Mouse (Mus musculus) heart, embryonic 16.5 days (tissue): Measurements from ENCODE around the gene B4galt1. TPM values are rescaled to one million over a fixed set of nuclear protein-coding genes. Genes with fewer than 3 reads are reported as not detected.

Source experiments
- ATAC-seq: fragments of 200-750 bp; cut with Nextera tagmentation; replicated peaks from 2 replicates; pipeline ENCODE4 v1.8.0; 2017; ENCODE audit warnings: moderate number of reproducible peaks; ENCODE audit not compliant: insufficient read depth, low FRiP score; ENCODE audit errors: extremely low read depth
- H3K27ac ChIP-seq: fragments of 300-500 bp; sonication (generic); 2 replicates; pipeline ENCODE4 v1.5.1; 2014; ENCODE audit warnings: mild to moderate bottlenecking, low read length, control low read depth, moderate library complexity
- H3K27me3 ChIP-seq: fragments of 300-500 bp; sonication (generic); 2 replicates; pipeline ENCODE4 v1.6.1; 2014; ENCODE audit warnings: low read length, mixed read lengths; ENCODE audit not compliant: control insufficient read depth, insufficient read depth
- H3K36me3 ChIP-seq: fragments of 300-500 bp; sonication (generic); 2 replicates; pipeline ENCODE4 v1.6.1; 2014; ENCODE audit not compliant: control insufficient read depth, insufficient read depth
- H3K4me1 ChIP-seq: fragments of 300-500 bp; sonication (generic); 2 replicates; pipeline ENCODE4 v1.6.1; 2014; ENCODE audit warnings: low read length, mixed read lengths; ENCODE audit not compliant: control insufficient read depth, insufficient read depth
- H3K4me2 ChIP-seq: fragments of 300-500 bp; sonication (generic); 2 replicates; pipeline ENCODE4 v1.6.1; 2014; ENCODE audit warnings: low read depth, mild to moderate bottlenecking, control low read depth, low read length
- H3K4me3 ChIP-seq: fragments of 300-500 bp; sonication (generic); 2 replicates; pipeline ENCODE4 v1.5.1; 2014; ENCODE audit warnings: mild to moderate bottlenecking, control low read depth, low read length
- H3K9ac ChIP-seq: fragments of 300-500 bp; sonication (generic); 2 replicates; pipeline ENCODE4 v1.6.1; 2014; ENCODE audit warnings: low read length, control low read depth
- H3K9me3 ChIP-seq: fragments of 300-500 bp; sonication (generic); replicated peaks from 2 replicates; pipeline ENCODE4 v1.6.1; 2016; ENCODE audit warnings: low read length; ENCODE audit not compliant: control insufficient read depth
- WGBS: fragments of 180-500 bp; shearing (Covaris S2); extraction: QIAGEN DNeasy Blood & Tissue Kit; methylation state at CpG from one replicate; pipeline ENCODE4 v1.1.7; 2014; 5-methylcytosine and 5-hydroxymethylcytosine counted together
- polyA plus RNA-seq: library from polyadenylated mRNA; unstranded; fragments of >200 nt; fragmentation: Nextera tagmentation; extraction: Ambion mirVana; gene quantifications from 2 replicates; pipeline ENCODE4 v1.2.1, GENCODE M21; 2015

Gene B4galt1
- polyA plus RNA-seq, result 54.5 and 61.5 TPM in 2 replicates

DNA sequence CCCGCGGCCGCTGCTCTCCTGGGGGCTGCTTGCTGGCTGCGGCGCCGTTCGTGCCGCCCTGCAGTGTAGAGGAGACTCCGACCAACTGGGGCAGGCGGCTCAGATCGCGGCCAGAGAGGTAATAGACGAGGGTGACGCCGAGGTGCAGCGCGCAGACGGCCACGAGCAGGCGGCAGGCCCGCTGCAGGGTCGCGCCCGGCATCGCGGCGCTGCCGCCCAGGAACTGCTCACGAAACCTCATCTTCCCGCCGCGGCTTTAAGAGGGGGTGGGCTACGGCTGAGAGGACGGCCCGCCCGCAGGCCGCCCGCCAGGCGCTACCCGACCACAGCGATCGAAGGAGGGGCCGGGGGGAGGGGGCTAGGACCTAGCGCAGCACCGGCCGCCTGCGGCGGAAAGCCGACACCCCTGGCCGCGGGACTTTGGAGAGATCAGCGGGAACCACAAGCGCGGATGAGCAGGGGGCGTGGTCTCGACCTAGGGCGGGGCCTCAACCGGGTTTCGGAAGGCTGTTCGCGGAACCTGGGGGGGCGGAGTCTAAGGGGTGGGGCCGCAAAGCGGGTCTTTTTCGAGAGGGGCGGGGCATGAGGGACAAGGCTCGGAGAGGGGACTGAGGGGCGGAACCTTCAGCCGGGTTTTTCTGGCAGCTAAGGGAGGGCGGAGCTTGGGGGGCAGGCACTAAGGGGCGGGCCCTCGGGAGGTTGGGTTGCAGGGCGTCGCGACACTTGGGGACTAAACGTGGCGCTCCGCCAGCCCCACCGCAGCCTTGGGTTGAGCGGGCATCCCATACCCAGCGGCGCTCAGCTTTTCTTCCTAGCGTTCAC, at the start of gene B4galt1:
B4galt1 (minus strand) TSS at position 441 of the 822 bp plus-strand sequence.
- H3K4me1 ChIP-seq, result peaks cover 29% of the 10 kb centered on the region
- no peaks in the 10 kb centered on the region for H3K36me3 ChIP-seq
- peak; percentile 92 for ATAC-seq
- H3K4me2 ChIP-seq, result peak within 1 kb of the TSS; percentile 89
- no peaks in the 10 kb centered on the region for H3K27me3 ChIP-seq
- no peaks in the 10 kb centered on the region for H3K9me3 ChIP-seq
- H3K9ac ChIP-seq, result peak within 1 kb of the TSS; percentile 90
- under 1% methylated on average over 83 of the region's 83 CpGs for WGBS
- H3K4me3 ChIP-seq, result peak within 1 kb of the TSS; percentile 75
- peak within 1 kb of the TSS; percentile 97 for H3K27ac ChIP-seq

- H3K4me1 ChIP-seq, result no peaks in the 10 kb centered on the region
- ATAC-seq, result no peak
- H3K9me3 ChIP-seq, result 0 out of 2 replicates have a peak, but pooled peaks cover 2% of the 10 kb centered on the region
- WGBS, result 86% methylated on average over 4 of the region's 4 CpGs
- no peak overlapping the region for H3K4me3 ChIP-seq
- H3K4me2 ChIP-seq, result no peak overlapping the region
- H3K27ac ChIP-seq, result no peak overlapping the region
- no peak overlapping the region for H3K9ac ChIP-seq
- no peaks in the 10 kb centered on the region for H3K36me3 ChIP-seq
- H3K27me3 ChIP-seq, result no peaks in the 10 kb centered on the region
Measured at GRCm38 (mm10) chr4:40900612-40901011, 46.8 kb upstream of the B4galt1 start.

DNA sequence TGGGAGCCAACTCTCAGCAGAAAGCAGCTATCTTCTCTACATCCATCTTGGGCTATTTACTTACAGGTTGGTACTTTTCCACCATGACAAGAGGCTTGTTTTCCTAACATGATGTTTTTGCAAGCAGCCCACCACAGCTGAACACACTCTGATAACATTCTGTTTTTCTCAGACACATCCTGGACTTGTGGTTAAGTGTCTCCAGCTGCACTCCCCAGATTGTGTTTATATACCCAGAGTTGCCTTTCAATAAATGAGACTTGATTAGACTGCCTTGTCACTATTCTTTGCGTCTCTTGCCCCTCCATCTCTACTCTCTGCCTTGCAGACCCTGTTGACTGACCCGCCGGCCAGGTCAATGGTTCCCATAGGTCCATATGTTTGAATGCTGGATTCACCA, 46.3 kb upstream of the B4galt1 start:
- WGBS, result 77% methylated on average over 3 of the region's 3 CpGs
- H3K36me3 ChIP-seq, result no peaks in the 10 kb centered on the region
- no peak overlapping the region for H3K4me2 ChIP-seq
- no peak overlapping the region for H3K4me3 ChIP-seq
- H3K9me3 ChIP-seq, result 0 out of 2 replicates have a peak, but pooled peaks cover 2% of the 10 kb centered on the region
- ATAC-seq, result no peak
- no peaks in the 10 kb centered on the region for H3K4me1 ChIP-seq
- H3K27me3 ChIP-seq, result no peaks in the 10 kb centered on the region
- no peak overlapping the region for H3K9ac ChIP-seq
- H3K27ac ChIP-seq, result no peak overlapping the region

- no peak for ATAC-seq
- Histone ChIP-seq H3K27me3 (no peaks in the 10 kb centered on the region), H3K4me1 (no peaks in the 10 kb centered on the region), H3K27ac (no peak overlapping the region), H3K9ac (no peak overlapping the region), H3K36me3 (no peaks in the 10 kb centered on the region), H3K9me3 (0 out of 2 replicates have a peak, but pooled peaks cover 2% of the 10 kb centered on the region), H3K4me2 (no peak overlapping the region), H3K4me3 (no peak overlapping the region)
- WGBS, result 67% methylated on average over 2 of the region's 2 CpGs
Measured at GRCm38 (mm10) chr4:40899264-40899663, 45.5 kb upstream of the B4galt1 start.

DNA sequence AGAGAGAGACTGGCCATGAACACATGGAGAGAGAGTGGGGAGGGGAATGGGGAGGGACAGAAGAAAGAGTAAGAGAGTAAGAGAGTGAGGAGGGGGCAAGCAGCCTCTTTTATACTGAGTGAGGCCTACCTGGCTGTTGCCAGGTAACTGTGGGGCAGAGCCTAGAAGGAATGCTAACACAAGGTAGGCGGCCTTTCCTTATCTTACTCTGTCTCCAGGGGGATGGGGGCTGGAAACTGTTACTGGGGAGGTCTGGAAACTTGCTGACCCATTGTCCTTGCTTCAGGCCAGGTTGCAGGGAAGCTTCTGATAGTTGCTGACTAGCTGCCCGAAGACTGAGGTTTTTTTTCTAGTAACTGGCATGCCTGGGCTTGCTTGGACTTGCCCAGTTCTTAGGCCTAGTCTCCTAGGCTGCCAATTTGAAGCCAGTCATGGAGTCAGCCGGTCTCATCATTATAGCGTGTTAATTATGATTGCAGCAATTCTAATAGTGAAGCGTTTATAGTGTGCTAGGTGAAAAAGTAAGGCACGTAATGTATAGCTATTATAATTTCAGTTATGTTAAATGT, 44.8 kb upstream of the B4galt1 start:
- Histone ChIP-seq H3K4me1 (no peaks in the 10 kb centered on the region), H3K4me3 (no peak overlapping the region), H3K9me3 (0 out of 2 replicates have a peak, but pooled peaks cover 2% of the 10 kb centered on the region), H3K36me3 (no peaks in the 10 kb centered on the region), H3K27ac (no peak overlapping the region), H3K4me2 (no peak overlapping the region), H3K9ac (no peak overlapping the region), H3K27me3 (no peaks in the 10 kb centered on the region)
- no peak for ATAC-seq
- 76% methylated on average over 6 of the region's 6 CpGs for WGBS

DNA sequence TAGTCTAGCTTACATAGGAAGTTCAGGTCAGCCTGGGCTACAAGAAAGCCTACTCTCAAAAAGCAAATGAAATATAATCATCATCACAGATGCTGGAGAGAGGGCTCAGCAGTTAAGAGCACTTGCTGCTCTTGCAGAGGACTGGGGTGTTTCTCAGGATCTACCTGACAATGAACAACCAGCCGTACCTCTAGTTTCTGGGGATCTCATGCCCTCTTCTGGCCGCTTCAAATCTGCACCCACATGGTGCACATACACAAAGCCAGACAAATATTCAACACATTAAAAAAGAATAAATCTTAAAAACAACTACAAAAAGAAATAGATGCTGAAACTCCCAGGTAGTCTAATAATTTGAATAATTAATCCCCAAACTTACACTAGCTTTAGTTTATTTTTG, 41.8 kb upstream of the B4galt1 start:
- 93% methylated on average over 2 of the region's 2 CpGs for WGBS
- no peaks in the 10 kb centered on the region for H3K27me3 ChIP-seq

GRCm38 (mm10) chr4:40895118-40895517, 41.3 kb upstream of the B4galt1 start:
- H3K36me3 ChIP-seq, result no peaks in the 10 kb centered on the region
- H3K4me1 ChIP-seq, result no peaks in the 10 kb centered on the region
- H3K4me3 ChIP-seq, result no peak overlapping the region
- H3K9ac ChIP-seq, result no peak overlapping the region
- no peak overlapping the region for H3K4me2 ChIP-seq
- H3K27ac ChIP-seq, result no peak overlapping the region
- no peak for ATAC-seq
- H3K27me3 ChIP-seq, result no peaks in the 10 kb centered on the region
- 92% methylated on average over 3 of the region's 3 CpGs for WGBS
- H3K9me3 ChIP-seq, result 0 out of 2 replicates have a peak, but pooled peaks cover 2% of the 10 kb centered on the region

More for the DNA sequence above, 41.8 kb upstream of the B4galt1 start:
- Histone ChIP-seq H3K4me1 (no peaks in the 10 kb centered on the region), H3K27ac (no peak overlapping the region), H3K36me3 (no peaks in the 10 kb centered on the region), H3K4me3 (no peak overlapping the region), H3K4me2 (no peak overlapping the region), H3K9me3 (0 out of 2 replicates have a peak, but pooled peaks cover 2% of the 10 kb centered on the region), H3K9ac (no peak overlapping the region)
- no peak for ATAC-seq

DNA sequence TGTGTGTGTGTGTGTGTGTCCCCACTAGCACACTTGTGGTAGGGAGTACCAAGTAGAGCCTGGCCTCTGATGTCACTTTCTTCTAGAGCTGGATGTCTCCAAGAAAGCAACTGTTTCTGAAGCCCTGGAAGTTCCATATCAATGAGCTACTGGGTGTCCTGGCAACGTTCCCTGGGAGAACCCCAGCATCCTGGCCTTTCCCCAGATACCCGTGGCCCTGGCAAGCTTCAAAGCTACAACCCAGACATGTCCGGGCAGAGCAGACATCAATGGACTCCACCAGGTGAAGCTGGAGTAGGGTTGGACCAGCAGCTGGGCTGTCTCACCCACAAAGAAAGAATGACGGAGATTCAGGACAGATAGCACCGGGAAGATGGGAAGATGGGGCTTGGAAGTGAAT, 37.4 kb upstream of the B4galt1 start:
- Histone ChIP-seq H3K9me3 (0 out of 2 replicates have a peak, but pooled peaks cover 2% of the 10 kb centered on the region), H3K27me3 (no peaks in the 10 kb centered on the region), H3K27ac (no peak overlapping the region), H3K9ac (no peak overlapping the region), H3K4me3 (no peak overlapping the region), H3K36me3 (no peaks in the 10 kb centered on the region), H3K4me1 (no peaks in the 10 kb centered on the region), H3K4me2 (no peak overlapping the region)
- WGBS, result 72% methylated on average over 5 of the region's 5 CpGs
- ATAC-seq, result no peak

- no peaks in the 10 kb centered on the region for H3K27me3 ChIP-seq
- 70% methylated on average over 4 of the region's 4 CpGs for WGBS
- no peaks in the 10 kb centered on the region for H3K9me3 ChIP-seq
- H3K27ac ChIP-seq, result no peak overlapping the region
- no peak overlapping the region for H3K4me3 ChIP-seq
- no peaks in the 10 kb centered on the region for H3K36me3 ChIP-seq
- no peaks in the 10 kb centered on the region; the same call in 1 of the 2 replicates for H3K4me1 ChIP-seq
- no peak for ATAC-seq
- no peak overlapping the region for H3K4me2 ChIP-seq
- H3K9ac ChIP-seq, result no peak overlapping the region
Measured at GRCm38 (mm10) chr4:40889983-40890382, 36.2 kb upstream of the B4galt1 start.
